Mouse (Mus musculus): ENCODE results near the gene Baiap2l1.
A peak's percentile ranks its signal among the peaks of the same experiment; 100 is the strongest.
"Not testable (repeated sequence)": the region's sequence is repeated elsewhere in the genome, so short reads cannot be mapped to it uniquely, and the experiment has no call there.

The Baiap2l1 gene

DNA sequence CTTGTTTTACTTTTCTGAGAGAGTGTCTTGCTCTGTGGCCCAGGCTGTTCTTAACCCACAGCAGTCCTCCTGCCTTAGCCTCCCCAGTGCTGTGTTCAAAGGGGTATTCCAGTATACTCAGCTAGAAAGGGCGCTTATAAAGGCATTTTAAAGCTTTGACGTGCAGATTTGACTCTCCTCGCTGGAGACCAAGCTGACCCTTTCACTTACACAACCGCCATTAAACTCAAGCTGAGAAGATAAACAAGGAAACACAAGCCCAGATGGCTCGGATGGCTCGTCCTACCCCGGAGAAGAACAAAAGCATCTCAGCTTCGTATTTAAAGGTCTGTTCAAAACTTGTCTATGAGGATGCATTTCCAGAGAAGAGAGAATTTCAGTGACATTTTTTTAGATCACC lies 6.7 kb downstream of the Baiap2l1 start:
- no peak for DNase-seq (ENCODE audit: low spot score in 2 of 2)

DNA sequence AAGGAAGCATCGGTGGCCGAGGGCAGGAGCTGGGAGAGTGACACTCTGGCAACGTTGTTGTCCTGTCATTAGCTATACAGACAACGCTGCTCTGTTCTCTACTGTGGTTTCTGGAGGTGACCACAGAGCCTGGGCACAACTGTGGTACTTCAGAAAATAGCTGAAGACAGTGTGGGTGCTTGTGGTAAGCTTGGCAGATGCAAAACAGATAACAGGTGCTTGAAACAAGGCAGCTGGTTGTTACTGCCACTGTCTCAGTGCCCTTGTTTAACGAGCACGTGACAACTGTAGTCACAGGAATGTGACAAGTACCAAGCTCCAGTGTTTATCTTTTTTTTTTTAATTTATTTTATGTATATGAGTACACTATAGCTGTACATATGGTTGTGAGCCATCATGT lies 13.3 kb downstream of the Baiap2l1 start:
- DNase-seq (ENCODE audit: low spot score in 2 of 2): peak in 1 of 2 experiments; percentile 14

DNA sequence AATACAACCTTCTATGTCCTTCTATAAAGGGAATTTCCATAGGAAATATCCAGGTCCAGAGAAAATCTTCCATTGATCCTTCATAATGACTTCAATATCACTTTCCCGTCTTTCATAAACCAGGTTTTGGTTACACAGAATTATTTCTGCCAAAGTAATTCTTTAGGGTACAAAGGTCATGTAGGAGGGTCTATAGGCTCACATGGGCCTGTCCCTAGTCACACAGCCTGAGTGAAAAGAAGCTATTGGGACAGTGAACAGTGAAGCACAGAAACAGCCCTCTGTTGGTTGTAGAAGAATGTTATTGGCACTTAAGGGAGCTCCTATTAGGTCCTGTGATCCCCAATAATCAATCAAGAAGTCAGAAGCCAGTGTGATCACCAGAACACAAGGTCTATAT lies 16.8 kb downstream of the Baiap2l1 start:
- no peak for DNase-seq (ENCODE audit: low spot score in 2 of 2)

DNA sequence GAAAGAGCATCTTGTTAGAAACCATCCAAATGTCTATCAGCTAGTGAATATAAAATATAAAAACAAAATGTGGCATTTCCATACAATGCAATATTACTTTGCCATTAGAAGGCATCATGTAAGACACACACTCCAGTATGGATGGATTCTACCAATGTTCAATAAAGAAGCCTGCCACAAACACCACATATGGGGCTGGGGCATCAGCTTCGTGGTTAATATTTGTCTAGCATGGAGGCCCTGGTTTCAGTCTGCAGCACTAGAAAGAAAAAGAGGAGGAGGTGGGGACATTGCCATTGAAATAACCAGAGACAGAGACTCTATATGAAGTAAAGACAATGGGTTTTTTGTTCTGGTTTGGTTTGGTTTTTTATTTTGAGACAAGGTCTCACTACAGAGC lies 19.1 kb downstream of the Baiap2l1 start:
- DNase-seq (ENCODE audit: low spot score in 2 of 2): no peak

DNA sequence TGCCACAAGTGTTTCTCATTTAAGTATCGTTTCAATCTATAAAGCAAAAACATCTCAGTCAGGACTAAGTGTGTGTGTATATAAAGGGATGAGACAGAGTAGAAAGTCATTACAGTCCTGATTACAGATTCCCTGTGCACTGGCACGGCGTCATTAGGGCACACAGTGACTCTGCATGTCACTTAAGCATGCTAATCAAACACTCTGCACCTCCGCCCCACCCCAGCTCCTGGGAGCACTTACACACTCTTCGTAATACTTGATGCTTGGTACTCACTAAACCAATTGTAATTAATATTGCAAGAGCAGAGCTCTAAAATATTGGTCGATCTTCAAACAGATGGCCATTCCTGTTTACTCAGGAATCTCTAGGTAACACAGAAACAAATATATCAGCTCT lies 22.6 kb downstream of the Baiap2l1 start:
- DNase-seq (ENCODE audit: low spot score in 2 of 2): not testable (repeated sequence)

DNA sequence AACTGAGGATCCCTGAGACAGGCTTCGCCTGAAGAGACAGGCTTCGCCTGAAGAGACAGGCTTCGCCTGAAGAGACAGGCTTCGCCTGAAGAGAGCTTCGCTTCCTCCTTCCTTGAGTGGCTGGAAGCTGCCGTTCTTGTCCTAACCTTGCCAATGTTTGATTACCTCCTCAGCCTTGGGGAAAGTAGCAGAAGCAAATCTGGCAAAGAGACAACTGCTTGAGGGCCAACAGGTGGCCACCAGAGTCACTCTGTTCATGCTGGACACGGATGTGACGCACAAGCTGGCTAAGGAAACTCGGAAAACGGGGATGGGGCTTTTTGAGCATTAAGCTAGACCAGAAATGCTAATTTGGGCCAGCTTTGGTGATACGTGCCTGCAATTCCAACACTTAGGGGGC lies 23.9 kb downstream of the Baiap2l1 start:
- DNase-seq (ENCODE audit: low spot score in 2 of 2): no peak

DNA sequence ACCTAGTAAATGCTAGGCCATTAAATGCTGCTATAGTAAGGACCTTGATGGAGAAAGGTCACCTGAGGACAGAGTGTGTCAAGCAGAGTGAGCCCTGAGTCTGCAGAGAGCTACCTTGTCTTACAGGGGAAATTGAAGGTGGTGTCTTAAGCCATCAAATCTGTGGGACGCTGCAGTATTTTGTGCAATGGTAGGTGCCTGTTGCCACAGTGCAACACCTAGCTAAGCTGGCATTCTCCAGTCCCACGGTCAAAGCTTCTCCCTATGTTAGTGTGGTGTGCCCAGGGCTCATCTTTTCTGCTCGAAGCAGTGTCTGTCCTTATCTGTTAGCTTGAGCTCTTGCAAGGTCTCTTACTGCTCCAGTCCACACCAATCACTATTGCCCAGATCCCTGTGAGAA lies 35.2 kb downstream of the Baiap2l1 start:
- no peak for DNase-seq (ENCODE audit: low spot score in 2 of 2)

DNA sequence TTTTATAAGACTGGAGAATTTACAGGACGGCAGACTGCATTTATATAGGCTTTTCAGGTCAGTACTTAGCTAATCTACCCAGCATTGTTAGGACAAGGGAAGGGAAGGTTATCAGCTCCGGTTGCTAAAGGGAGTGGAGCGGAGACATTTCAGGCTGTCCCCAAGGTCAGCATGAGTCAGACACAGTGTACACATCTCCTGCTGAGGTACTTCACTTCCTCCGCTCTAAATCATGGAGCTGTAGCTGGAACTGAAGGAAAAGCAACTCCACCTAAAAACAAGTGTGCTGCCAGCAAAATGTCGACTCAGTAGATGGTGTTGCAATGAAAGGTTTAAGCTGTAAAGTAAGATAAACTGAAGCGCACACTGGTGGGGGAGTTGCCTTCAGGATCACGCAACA lies 36.2 kb downstream of the Baiap2l1 start:
- no peak for DNase-seq (ENCODE audit: low spot score in 2 of 2)

DNA sequence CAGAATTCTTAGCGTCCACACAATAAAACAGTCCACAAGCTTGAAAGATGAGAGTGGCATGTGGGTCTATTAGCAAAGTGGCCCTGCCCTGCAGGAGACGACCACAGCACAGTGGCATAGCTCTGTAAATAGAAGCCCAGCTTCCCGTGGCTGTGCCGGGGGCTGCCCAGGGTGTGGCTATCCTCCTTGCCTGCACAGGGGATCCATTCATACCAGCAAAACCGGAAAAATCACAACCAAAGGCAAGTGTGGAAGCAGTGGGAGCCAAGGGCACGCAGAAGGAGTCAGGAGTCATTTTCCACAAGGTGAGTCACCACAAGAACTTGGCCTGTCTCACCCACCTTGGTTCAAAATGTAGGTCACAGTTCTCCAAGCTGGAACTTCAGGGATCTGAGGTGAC lies 39.6 kb downstream of the Baiap2l1 start:
- no peak for DNase-seq (ENCODE audit: low spot score in 2 of 2)

DNA sequence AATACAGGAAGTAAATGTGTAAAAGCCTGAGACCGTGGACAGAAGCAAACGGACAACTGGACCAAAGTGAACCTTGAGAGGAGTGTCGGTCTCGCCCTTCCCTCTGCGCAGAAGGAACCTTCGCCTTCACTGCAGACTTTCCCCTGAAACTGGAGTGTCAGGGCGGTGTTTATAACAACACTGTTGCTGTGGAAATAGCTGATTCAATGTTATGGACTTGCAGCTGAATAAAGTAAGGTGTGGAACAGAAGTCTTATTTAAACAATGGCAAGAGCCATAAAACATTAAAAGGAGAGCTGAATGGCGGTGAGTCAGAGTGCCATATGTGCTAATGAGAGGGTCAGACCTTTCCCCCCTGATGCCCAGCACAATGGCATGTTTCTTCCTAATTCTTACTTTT lies 40.5 kb downstream of the Baiap2l1 start:
- DNase-seq (ENCODE audit: low spot score in 2 of 2): no peak

DNA sequence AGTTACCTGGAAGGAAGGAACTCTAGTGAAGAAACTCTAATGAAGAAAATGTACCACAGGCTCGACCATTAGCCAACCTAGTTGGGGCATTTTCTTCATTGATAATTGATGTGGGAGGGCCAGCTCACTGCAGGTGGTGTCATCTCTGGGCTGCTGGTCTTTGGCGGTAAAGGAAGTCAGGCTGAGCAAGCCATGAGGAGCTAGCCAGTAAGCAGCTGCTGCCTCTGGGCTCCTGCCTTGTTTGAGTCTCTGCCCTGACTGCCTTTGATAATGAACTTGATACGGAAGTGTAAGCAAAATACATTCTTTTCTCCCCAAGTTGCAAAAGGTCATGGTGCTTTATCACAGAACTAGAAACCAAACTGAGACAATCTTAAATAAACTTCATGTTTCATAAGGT lies 41.5 kb downstream of the Baiap2l1 start:
- no peak for DNase-seq (ENCODE audit: low spot score in 2 of 2)

DNA sequence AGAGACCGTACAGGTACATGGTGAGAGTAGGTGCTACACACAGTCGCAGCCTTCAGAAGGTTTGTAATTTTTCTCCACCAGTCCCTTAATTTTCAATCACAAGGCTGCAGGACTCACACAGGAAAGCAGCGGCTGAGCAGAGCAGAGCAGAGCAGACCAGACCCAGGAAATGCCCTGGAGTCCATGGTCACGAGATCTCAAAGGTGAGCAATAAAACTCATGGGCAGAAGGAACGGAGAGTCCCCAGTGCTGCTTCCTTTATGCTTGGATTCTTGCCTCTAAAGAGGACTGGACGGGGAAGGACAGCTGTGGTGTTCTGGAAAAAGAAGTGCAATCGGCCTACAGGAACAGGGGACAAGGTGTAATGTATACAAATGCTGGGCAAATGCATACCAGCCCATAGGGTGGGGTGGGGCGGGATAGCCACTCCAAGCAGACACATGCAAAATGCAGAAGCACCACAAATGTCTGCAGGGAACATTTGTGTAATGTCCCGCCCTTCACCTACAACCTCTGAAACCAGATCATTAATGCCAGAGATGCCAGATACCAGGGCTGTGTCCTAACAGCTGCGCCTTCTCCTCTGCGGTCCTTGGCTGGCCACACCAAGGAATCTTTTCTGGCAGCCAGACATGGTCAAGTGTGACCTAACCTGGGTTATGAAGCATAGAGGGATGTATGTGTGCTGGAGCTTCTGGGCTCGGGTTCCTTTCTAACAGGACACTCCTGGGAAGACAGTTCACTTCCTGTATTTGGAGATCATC lies 43.0 kb downstream of the Baiap2l1 start:
- no peak for DNase-seq (ENCODE audit: low spot score in 2 of 2)

DNA sequence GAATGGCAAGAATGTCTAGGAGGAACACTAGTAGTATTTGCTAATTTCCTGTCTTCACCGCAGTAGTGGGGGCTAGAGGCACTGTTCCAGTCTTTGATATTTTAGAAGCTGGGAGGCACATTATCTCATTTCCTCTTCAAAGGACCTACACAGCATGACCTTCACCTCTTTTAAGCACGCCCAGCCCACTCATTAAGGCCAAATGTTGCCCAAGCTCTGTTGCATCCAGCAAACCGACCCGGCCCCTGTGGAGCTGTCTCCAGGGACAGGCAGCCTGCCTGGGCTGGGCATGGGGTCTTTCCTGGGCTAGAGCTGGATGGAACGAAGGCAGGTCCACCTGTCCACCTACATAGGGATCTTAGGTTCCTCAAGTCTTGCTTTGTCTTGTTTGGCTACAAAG lies 44.6 kb downstream of the Baiap2l1 start:
- no peak for DNase-seq (ENCODE audit: low spot score in 2 of 2)

DNA sequence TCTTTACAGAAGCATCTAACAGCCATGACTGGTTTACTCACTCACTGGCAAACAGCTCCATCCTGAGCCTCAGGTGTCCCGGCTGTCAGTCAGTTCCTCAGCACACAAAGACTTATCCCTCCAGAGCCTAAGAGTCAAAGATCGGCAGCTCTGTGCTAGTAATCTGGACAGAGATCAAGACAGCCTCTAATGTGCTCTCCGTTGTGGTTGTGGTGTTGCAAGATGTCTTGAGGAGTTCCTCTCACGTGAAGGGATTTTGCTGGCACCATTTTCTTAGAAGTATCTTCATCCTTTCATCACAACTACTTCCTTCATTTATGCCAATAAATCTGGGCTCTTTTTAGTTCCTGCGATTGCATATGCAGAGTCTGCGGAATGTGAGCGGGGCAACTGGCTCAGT lies 45.7 kb downstream of the Baiap2l1 start:
- DNase-seq (ENCODE audit: low spot score in 2 of 2): no peak

DNA sequence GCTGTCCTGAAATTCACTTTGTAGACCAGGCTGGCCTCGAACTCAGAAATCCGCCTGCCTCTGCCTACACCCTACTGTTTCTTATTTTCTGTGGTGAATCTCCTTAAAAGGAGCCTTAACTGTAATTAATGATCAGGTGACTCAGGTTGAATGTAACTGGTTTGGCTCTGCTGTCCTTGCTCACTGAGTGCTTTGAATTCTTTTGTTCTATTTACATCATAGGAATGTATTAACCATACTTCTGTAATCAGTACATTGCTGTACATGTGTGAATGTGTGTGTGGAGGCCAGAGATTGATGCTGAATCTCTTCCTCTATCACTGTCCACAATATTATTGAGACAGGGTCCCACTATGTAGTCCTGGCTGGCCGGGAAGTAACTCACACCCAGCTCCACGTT lies 49.0 kb downstream of the Baiap2l1 start:
- no peak for DNase-seq (ENCODE audit: low spot score in 2 of 2)

DNA sequence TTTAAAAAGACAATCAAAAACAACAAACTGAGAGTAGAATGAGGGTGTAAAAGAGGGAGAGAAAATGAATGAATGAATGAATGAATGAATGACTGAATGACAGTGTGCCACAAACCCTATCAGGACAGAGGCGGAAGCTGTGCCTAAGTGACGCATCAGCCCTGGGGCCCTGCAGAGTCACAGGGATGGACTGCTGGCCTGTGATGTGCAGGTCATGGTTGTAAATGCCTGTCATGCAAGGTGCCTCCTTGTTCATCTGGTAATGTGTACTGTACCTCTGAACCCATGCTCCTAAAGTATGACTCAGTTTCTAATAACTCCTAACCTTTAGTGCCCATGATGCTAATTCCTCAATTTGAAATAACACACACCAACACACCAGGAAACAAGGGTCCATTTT lies 54.8 kb downstream of the Baiap2l1 start:
- no peak for DNase-seq (ENCODE audit: low spot score in 2 of 2)

DNA sequence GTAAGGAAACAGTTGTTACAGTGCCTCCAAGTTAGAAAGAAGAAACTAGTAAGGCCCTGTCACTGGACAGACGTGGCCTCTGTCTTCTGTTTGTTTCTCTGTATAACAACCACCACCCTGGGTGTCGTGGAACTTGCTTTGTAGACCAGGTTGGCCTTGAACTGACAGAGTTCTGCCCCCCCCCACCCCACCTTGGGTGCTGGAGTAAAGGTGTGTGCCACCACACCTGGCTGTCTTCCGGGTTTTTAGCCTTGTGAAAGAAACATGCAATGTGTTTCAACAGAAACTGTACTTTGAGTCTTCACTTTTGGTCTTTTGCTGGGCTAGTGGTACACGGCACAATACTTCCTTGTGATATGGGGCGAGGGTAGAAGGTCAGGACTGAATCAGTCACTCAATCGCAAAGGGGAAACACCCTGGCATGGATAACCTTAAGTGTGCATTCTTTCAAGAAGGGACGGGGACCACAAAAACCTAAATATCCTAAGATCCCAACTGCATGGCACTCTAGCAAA lies 61.8 kb downstream of the Baiap2l1 start:
- no peak for DNase-seq (ENCODE audit: low spot score in 2 of 2)

DNA sequence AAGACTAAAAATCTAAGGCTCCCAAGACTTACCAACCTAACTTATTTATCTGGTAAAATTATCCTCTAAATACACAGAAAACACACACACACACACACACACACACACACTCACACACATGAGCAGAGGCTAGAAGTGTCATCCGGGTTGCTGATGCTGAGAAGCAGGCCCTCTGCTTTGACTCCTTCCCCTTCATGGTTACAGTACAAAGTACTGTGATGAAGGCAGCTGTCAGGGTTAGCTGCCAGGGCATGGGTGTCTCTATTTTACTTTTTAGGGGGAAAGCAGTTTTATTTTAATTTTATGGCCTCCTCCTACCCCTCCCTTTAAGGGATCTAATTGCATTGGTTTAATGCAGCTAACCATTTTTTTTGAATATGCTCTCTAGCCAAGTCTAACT lies 62.6 kb downstream of the Baiap2l1 start:
- DNase-seq (ENCODE audit: low spot score in 2 of 2): no peak

DNA sequence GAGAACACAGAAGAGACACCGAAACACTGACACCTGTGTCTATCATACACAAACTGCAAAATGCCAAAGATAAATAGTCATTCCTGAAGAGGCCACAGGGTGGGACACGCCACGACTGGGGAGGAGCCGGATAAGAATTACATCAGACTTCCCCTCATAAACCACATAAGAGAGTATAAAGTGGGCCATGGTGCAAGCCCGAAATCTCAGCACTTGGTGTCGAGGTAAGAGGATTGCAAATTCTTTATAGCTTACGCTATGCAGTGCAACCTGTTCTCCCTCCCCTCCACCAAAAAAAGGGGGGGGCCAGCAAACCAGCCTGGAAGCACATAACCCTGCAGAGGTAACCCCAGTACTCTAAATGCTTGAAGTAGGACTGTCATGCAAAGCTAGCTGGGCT lies 63.0 kb downstream of the Baiap2l1 start:
- no peak for DNase-seq (ENCODE audit: low spot score in 2 of 2)

DNA sequence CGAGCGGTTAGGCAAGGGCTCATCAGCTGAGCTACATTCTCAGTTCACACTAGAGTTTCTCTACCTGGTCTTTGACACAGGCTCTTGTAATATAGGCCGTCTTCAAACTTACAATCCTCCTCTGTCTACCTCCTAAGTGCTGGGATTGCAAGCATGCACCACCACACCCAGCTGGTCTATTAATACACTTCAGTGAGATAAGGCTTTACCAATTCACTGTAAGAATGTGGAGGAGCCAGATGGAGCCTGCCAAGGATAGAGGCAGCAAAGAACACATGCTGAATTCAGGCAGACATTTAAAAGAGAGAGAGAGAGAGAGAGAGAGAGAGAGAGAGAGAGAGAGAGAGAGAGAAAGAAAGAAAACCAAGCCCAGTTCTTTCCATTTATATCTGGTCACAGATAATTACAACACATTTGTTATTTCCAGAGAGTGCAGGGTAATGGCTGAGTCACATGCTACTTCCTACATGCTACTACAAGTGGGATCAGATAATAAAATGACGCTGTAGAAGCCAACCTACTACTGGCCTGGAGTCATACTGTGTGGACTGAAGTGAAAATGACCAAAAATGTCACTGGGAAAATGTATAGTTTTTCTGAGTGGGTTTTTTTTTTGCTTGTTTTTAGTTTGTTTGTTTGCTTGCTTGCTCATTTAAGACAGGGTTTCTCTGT lies 68.0 kb downstream of the Baiap2l1 start:
- DNase-seq (ENCODE audit: low spot score in 2 of 2): no peak

DNA sequence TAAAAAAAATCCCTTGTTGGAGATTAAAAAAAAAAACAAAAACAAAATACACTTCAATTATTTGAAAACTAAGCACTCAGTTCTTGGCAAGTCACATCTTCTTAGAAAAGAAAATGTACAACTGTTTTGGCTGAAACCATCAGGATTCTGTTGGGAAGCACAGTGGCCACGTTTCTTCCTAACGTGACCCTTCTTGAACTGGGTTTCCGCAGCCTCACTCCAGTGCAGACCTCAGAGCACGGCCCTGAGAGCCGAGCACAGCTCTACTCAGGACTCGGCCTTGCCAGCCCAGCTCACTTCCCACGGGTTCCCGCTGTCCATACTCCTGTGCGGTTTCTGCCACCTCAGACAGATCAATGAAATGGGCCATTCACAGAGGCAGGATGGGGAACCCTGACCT lies 69.5 kb downstream of the Baiap2l1 start:
- DNase-seq (ENCODE audit: low spot score in 2 of 2): no peak

DNA sequence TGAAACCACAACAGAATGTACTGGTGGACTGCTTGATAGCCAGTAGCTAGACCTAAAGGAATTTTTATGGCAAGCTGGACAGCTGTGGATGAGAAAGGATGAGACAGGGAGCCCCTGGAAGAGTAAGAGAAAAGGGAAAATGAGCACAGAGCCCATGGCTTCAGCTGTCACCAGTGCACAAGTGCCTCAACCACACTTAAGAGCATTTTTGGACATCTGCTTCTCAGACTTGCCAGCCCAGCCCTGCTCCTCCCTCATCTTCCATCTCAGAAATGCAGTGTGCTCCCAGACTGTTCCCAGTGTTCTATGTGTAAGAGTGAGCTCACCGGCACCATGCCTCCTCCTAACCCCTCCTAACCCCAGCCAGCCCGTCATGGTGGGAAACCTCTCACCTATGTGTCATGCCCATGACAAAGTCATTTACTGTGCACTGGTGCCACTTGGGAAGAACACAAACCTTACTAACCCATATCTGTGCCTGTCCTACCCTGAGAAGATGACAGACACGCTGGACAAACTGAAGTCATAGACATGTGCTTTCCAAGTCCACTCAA lies 70.6 kb downstream of the Baiap2l1 start:
- no peak for DNase-seq (ENCODE audit: low spot score in 2 of 2)

DNA sequence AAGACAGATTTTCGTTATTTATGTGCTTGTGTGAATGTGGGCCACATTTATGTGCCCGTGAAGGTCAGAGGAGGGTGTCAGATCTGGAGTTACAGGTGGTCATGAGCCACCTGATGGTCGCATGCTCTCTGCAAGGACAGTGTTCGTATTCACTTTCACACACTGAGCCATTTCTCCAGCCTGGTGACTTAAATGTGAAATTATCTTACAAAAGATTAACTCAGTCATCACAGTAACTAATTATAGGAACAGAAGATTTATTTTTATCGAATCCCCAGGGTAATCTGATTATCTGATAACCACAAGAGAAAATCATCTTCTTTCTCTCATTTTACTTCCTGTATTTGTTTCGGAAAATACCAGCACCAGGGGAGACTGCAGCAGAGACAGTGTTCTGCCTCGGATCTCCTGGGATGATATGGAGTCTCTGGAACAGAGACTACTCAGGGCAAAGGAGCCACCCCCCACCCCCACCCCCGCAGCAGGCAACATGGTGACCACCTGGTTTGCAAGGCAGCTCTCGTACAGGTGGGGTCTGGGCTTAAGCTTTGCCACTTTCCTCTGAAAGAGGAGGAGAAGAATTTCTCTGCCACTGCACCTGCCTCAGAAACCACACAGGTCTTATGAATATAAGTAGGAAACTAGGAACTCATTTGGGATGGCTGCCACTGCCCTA lies 71.2 kb downstream of the Baiap2l1 start:
- no peak for DNase-seq (ENCODE audit: low spot score in 2 of 2)
